Mouse (Mus musculus) urinary bladder, postnatal 36 days (tissue): ENCODE data around the gene Actr5.
A peak's percentile ranks its signal among the peaks of the same experiment; 100 is the strongest.

Experiments
- DNase-seq, 2 experiments: peaks; one replicate each; pipeline ENCODE4 v3.0.0; 2022; ENCODE audit warnings: low spot score in 2 of 2, mixed read lengths in 1 of 2

Gene Actr5

GRCm38 (mm10) chr2:158624718-158625222 lies at the start of gene Actr5:
Gene Actr5 (plus strand): TSS chr2:158624888.
- DNase-seq, result peak; percentile 88 to 91

GRCm38 (mm10) chr2:158579979-158580378 lies 44.7 kb upstream of the Actr5 start:
- DNase-seq, result no peak

GRCm38 (mm10) chr2:158584621-158585358 lies 39.9 kb upstream of the Actr5 start:
- no peak for DNase-seq

- DNase-seq, result no peak
Observed at GRCm38 (mm10) chr2:158588524-158589271, 36.0 kb upstream of the Actr5 start.

GRCm38 (mm10) chr2:158590495-158590894 lies 34.2 kb upstream of the Actr5 start:
- no peak for DNase-seq

GRCm38 (mm10) chr2:158591286-158591685 lies 33.4 kb upstream of the Actr5 start:
- DNase-seq, result no peak

GRCm38 (mm10) chr2:158593371-158593770 lies 31.3 kb upstream of the Actr5 start:
- DNase-seq, result no peak

- no peak for DNase-seq
Observed at GRCm38 (mm10) chr2:158595103-158595502, 29.6 kb upstream of the Actr5 start.

- no peak for DNase-seq
Observed at GRCm38 (mm10) chr2:158595577-158595976, 29.1 kb upstream of the Actr5 start.

- no peak for DNase-seq
Observed at GRCm38 (mm10) chr2:158596803-158597202, 27.9 kb upstream of the Actr5 start.

GRCm38 (mm10) chr2:158600517-158600916 lies 24.2 kb upstream of the Actr5 start:
- DNase-seq, result no peak

GRCm38 (mm10) chr2:158601326-158601725 lies 23.4 kb upstream of the Actr5 start:
- no peak for DNase-seq

- DNase-seq, result no peak
Observed at GRCm38 (mm10) chr2:158602663-158603062, 22.0 kb upstream of the Actr5 start.

GRCm38 (mm10) chr2:158606511-158606964 lies 18.1 kb upstream of the Actr5 start:
- DNase-seq, result no peak

- no peak for DNase-seq
Observed at GRCm38 (mm10) chr2:158609681-158610080, 15.0 kb upstream of the Actr5 start.

- no peak for DNase-seq
Observed at GRCm38 (mm10) chr2:158610488-158611325, 14.0 kb upstream of the Actr5 start, which contains the start of gene Slc32a1. Gene Slc32a1 (plus strand): TSS chr2:158610767.

- DNase-seq, result no peak
Observed at GRCm38 (mm10) chr2:158611326-158611719, 13.4 kb upstream of the Actr5 start.

GRCm38 (mm10) chr2:158611726-158612670 lies 12.7 kb upstream of the Actr5 start:
- DNase-seq, result no peak

GRCm38 (mm10) chr2:158612671-158613250 lies 11.9 kb upstream of the Actr5 start:
- peak in 1 of 2 experiments; percentile 3 for DNase-seq
